Mouse (Mus musculus): ENCODE measurements around the gene Cldnd1.

Gene Cldnd1

DNA sequence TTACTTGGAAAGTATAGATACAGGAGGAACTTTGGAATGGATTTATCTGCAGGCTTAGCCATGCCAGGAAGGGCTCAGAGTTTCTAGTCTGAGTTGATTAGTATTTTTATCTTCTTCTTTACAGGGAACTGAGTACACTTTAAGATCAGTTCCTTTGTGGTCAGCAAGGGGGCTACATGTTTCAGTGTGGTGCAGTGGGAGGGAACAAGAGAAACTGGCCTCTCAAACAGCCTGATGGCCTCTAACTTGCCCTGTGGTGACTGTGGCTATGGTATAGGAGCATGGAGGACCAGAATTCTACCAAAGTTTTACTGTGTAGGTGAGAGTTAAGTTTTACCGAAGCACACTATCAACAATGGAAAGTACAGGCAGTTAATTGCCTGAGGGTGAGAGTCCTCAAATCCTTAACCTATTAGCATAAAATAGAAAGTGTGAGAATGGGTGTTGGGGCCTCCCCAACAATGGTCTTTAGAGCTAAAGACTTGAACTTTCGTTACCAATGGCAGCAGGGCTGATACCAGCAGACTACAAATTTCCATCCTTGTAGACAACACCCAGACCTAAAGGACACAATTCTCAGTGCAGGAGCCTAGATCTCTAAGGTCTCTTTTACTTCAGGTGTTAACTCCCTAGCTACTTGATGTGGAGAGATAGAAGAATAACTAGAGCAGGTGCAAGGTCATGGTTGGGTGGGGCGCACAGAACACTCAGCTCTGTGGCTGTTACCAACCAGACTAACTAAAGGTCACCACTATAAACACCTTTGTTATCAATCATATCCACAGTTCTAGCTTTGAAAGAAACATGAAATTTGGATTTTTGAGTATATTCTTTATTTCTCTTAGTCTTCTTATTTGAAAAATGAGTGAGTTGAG, 18.9 kb upstream of the Cldnd1 start:
- no peak for DNase-seq

DNA sequence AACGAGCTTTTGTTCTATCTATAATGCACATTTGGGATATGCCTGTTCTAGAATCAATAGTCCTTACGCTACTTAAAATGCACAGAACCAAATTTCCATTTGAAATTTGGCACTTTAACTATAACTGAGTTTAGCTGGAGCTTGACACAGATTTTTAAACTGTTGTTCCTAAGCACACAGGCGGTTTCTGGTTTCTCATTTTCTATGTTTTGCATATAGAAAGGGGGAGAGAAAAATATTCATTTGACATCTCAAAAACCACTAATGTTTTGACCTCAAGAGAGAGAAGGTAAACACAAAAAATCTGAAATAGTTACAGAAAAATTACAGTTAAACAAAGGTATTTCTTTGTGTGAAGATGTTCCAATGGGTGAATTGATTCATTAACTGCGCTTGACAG, 18.2 kb upstream of the Cldnd1 start:
- DNase-seq: no peak

DNA sequence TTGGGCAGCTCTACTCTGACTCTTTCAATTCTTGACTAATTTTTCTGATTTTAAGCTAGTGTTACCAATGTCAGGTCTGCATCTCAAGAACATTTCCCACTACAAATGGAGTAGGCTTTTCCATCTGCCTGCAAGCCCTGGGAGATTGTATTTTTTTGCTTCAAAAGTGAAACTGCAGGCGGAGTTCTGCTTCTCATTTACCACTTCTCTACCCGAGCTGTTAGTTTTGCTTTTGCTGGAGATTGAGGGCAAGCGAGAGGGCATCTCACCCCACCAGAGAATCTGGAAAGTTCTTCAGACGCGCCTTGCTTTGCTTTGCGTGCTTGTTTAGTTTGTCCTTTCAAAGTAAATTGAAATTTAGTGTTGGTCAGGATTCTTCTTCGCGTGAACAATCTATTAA, 15.5 kb upstream of the Cldnd1 start:
- no peak for DNase-seq

DNA sequence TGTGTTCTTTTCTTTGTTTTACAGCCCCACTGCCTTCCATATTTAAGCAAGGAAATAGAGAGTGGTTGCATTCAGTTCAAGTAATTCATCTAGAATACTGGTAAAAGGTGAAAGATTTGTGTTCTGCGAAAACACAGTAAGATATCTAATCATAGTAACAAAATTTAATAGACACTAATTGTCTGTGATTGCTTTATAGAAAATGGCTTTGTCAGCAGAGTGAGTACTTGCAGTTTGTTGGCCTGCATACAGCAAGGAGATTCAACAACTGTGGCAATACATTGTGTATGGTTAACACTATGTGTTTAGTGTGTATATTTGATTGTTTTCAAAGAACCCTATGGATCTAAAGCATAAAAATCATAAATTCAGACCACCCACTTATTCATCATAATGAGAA, 14.6 kb upstream of the Cldnd1 start:
- DNase-seq: no peak

DNA sequence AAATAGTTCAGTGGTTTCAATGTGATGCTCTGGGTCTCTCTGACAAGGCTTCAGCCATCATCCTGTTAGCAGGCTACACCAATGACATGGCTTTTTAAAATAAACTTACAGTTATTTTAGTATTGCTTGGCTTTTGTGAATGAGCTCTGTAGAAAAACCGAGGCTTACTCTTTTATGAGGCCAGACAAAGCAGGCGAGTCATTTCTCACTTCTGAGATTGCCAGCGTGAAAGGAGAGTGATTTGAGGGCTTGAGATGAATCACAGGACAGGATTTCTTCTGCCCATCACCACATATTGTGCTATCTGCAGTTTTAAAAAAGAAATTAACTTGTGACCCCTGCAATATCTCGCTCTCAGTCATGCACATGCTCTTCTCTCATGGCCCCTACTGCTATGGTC, 12.7 kb upstream of the Cldnd1 start:
- DNase-seq: no peak

DNA sequence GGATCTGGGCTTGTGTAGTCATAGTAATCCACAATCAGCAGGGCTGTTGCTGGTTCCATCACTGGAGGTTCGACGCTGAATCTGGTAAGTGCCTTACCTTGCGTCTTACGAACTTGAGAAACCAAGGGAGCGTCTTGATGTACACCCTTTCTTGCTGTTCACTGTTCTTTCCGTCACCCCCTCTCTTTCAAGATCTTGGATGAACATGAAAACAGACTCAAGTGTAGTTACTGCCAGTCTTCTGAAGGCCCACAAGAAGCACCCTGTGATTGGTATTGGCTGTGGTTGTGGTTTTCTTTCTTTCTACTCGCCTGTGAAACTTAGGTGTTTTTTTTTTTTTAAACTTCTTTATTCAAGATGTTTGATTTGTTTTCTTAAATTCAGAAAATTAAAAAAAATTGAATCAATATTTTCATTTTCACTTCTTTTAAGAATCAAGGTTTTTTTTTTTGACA, 9.0 kb upstream of the Cldnd1 start, which contains the start of gene Gpr15:
TSS of gene Gpr15 (minus strand) at position 405 of the 455 bp plus-strand sequence.
- no peak for DNase-seq

DNA sequence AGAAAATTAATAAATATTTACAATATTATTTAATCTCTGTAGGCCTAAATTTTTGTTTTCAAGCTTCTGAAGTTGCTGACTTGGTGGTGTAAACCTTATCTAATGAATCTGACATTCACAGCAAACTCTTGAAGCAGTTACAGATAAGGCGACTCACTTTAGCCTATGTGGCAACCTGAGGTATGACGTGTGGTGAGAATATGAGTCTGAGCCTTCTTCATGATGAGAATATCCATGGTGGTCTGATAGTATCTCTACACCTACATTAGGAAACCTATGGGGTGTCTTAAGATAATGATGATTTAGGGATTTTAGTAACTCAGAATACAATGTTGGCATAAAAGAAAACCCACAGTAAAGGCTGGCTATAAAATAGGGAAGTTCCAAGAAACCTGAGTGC, 5.4 kb upstream of the Cldnd1 start:
- DNase-seq: no peak

DNA sequence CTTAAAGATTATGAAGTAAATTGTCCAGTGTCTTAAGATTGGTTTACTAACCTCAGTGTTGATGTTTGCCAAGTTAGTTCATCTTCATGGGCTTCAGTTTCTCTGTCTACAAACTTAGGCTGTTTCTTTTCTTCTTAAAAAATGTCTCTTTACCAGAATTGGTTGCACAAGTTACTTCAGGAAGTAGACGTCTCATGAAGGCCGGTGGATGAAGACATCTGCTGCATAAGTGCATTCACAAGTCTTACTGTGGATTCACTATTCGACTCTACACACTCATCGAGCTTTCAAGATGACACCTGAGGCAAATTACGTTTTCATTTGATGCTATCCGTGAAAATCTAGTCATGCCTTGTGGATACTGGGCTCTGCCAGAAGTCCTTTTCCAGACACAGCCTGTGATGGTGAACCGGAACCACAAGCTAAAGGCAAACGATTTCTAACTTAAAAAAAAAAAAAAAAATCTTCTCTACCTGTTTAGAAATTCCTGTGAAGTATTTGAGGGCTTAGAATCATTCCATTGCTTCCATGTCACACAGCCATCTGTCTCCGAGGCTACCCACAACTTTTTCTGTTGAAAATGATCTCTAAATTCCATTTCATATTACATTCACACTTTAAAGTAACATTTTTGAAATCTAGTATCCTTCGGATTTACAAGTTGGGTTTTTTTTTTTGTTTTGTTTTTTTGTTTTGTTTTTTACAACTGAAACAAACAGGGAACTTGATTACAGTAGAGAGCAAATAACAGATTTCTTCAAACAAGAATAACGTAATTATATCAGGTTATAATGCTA, 832 bp upstream of the Cldnd1 start:
- DNase-seq: no peak

DNA sequence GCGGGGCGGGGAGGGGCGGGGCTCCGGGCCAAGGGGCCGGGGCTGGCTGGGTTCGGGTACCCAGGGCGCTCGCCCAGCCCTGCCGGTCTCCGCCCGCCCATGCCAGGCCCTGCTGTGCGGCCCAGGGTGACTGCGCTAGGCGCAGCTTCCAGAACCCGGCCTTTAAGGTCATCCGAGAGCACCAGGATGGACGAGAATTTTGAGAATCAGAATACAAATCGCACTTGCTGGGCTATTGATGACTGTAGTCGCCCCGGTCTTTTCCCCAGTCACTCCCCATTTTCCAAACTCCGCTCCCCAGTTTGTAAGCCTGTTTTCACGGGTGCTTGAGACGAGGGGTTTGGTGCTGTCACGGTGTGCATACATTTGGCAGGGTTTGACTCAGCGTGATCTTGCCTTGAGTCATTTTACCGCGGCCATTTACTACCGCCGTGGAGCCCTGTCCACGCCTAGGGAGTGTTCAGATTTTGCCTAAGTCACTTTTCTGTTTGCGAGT, 514 bp downstream of the Cldnd1 start:
- no peak for DNase-seq

DNA sequence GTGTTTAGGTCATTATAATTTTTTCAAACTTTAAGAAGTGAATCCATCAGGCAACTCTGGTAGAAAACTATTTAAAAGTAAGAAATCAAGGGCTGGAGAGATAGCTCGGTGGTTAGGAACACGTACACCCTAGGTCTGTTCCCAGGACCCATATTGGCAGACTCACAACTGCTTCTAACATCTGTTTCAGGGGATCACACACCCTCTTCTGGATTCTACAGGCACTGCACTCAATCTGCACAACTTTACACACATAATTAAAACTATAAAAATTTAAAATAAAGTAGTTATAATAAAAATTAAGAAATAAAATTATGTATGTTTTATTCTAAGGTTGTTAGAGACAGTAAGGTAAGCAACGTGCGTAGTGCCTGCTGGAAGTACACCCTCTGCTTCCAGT, 10.5 kb downstream of the Cldnd1 start:
- DNase-seq: no peak

DNA sequence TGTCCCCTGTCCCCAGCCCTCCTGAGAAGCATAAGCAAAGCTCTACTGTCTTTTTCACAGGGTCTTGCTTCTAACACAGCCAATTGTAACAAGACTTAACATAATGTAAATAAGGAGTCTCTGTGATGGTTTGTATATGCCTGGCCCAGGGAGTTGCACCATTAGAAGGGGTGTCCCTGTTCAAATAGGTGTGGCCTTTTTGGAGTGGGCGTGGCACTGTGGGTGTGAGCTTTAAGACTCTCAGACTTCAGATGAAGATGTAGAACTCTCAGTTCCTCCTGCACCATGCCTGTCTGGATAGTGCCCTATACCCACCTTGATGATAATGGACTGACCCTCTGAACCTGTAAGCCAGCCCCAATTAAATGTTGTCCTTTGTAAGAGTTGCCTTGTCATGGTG, 11.1 kb downstream of the Cldnd1 start:
- DNase-seq: no peak

DNA sequence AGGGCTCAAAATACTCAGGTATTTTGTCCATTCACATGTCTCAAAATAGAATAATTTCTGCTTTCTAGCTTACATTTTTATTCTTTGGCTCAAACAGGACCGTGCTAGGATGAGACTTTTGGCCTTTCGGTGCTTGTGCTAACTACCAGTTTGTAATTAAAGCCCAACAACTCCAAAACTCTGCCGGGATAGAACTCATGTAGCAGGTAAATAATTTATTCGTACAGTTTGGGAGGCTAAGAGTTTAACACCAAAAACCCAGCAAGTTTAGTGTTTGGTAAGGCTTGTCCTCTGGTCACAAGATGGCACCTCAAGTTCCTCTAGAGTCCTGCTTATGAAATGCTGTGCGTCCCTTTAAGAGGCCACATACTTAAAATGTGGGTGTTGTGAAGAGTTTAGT, 13.0 kb downstream of the Cldnd1 start:
- no peak for DNase-seq

DNA sequence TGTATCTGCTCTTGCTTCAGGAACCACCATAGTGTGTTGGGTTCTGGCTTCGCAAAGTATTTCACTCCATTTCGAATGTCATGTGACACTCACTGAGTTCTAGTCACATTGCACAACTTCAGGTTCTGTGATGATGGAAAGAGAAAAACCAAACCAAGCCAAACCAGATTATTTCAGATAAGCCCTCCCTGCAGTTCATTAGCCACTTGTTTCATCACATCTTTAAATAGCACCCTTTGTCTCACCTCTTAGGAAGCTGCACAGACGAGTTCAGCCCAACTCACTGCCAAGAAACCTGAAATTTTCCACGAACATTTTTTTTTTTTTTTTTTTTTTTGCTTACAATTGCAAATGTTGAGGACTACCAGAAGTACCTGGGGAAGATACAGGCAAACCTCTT, 19.0 kb downstream of the Cldnd1 start:
- DNase-seq: no peak

DNA sequence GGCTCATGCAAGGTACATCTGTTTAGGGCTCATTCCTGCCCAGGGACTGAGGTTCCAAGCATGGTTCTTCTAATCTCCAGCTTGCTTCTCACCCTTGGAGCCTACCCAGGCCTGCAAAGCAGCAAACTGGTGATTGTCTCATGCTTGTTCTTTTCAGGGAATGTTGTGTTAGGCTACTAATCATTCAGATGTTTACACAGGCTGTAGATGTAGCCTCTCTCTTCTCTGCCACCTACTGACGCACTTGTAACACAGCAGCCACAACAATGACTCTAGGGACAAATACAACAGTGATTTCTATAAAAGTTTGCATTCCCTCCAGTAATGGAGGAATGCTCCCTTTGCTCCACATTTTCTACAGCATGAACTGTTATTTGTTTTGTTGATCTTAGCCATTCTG, 23.6 kb downstream of the Cldnd1 start:
- no peak for DNase-seq

DNA sequence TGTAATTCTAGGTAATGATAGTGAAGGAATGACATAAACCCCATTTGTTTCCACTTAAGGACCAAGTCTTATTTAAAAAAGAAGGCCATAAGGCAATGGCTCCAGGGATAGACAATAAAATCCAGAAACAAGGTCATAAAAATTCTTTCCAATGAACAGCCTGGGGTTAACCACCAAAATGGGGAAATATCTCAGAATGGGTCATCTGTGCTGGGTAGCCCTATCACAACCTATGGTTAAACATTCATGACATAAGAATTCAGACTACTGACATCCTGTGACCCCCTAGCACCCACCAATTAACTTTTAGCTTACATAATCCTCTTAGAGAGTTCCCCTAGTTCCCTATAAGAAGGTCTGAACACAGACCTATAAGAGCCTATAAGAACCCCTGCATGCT, 28.5 kb downstream of the Cldnd1 start:
- no peak for DNase-seq

DNA sequence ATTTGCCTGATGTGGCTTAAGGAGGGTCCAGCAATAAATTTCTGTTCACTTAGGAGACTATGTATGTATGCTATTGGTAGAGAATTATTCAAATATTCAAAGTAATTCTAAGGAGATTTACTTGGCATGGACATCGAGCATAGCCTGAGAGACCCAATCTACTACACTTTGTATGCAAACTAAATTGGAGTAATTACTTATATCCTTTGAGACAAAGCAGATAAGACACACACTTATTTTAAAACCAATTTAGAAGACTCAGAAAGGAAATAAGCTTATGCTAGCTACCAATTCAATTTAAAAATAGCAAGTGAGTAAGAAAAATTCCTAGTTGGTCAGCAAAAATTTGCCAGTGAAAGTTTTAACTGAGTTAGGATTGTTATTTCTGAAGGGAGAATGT, 35.4 kb downstream of the Cldnd1 start, which contains the start of gene Olfr172:
TSS of gene Olfr172 (minus strand) at position 101 of the 400 bp plus-strand sequence.
- no peak for DNase-seq
